Mouse (Mus musculus): Measurements from ENCODE around the gene Tpbpa. TPM values are rescaled to one million over a fixed set of nuclear protein-coding genes. Genes with fewer than 3 reads are reported as not detected.
"Not testable (repeated sequence)": the region's sequence is repeated elsewhere in the genome, so short reads cannot be mapped to it uniquely, and the experiment has no call there.

The Tpbpa gene
- polyA plus RNA-seq (2015; fragmentation: Nextera tagmentation; extraction: Ambion mirVana), result not detected in 2 replicates

DNA sequence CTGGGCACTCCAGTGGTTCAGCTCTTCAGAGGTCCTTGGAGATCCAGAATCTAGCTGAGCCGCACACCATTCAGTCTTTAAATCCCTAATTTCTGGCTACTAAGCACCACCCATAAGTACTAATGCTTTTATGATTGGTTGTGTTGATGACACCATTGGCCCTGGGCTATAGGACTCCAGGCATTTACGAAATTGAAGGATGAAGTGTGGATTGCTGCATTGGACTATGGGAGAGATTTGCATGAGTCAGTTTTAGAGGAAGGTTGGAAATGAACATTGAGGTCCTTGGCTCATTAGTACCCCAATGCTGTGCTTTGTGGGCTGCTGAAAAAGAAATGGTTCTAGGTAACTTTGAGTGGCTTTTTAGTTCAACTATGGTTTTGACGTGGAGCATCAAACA lies at the start of gene Tpbpa:
TSS of gene Tpbpa (minus strand) at position 101 of the 400 bp plus-strand sequence.
- H3K4me2 ChIP-seq (replicated peaks; ENCODE audit: low read depth); H3K4me3 ChIP-seq (ENCODE audit: low read depth, low read length); H3K9me3 ChIP-seq (ENCODE audit: control insufficient read depth); H3K9ac ChIP-seq (ENCODE audit: low read depth, low read length); H3K36me3 ChIP-seq (ENCODE audit: control insufficient read depth, insufficient read depth); H3K27me3 ChIP-seq (replicated peaks; ENCODE audit: control insufficient read depth, insufficient read depth, low read length); H3K27ac ChIP-seq (ENCODE audit: low read depth, low read length); ATAC-seq; H3K4me1 ChIP-seq (replicated peaks; ENCODE audit: control insufficient read depth, insufficient read depth, low read length): not testable (repeated sequence)
- 75% methylated on average over 3 of the region's 3 CpGs for WGBS

DNA sequence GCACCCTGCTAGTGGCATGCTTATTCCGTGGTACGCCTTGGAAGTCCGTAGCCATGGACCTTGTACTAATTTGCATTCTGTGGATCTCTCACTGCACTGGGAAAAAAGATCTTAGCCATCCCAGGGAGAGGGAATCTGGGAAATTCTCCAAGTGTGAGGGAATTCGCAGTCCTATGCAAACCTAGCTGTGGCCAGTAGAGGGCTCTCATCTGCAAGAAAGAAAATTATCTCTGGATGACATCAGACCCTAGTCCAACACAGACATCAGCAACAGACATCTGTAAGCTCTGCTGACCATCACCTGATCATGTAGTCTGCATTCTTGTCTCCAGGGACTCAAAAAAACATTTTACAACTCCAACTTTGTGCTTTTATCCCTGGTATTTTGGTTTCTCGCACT lies 45.1 kb upstream of the Tpbpa start:
- not testable (repeated sequence) for H3K27me3 ChIP-seq (replicated peaks; ENCODE audit: control insufficient read depth, insufficient read depth, low read length); ATAC-seq; H3K4me2 ChIP-seq (replicated peaks; ENCODE audit: low read depth); H3K27ac ChIP-seq (ENCODE audit: low read depth, low read length); H3K36me3 ChIP-seq (ENCODE audit: control insufficient read depth, insufficient read depth); H3K9me3 ChIP-seq (ENCODE audit: control insufficient read depth); H3K4me3 ChIP-seq (ENCODE audit: low read depth, low read length); H3K4me1 ChIP-seq (replicated peaks; ENCODE audit: control insufficient read depth, insufficient read depth, low read length); H3K9ac ChIP-seq (ENCODE audit: low read depth, low read length)
- WGBS, result 74% methylated on average over 5 of the region's 5 CpGs

DNA sequence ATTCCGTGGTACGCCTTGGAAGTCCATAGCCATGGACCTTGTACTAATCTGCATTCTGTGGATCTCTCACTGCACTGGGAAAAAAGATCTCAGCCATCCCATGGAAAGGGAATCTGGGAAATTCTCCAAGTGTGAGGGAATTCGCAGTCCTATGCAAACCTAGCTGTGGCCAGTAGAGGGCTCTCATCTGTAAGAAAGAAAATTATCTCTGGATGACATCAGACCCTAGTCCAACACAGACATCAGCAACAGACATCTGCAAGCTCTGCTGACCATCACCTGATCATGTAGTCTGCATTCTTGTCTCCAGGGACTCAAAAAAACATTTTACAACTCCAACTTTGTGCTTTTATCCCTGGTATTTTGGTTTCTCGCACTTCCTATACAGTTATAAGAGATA lies 30.5 kb upstream of the Tpbpa start:
- H3K9me3 ChIP-seq (ENCODE audit: control insufficient read depth); H3K36me3 ChIP-seq (ENCODE audit: control insufficient read depth, insufficient read depth); H3K27me3 ChIP-seq (replicated peaks; ENCODE audit: control insufficient read depth, insufficient read depth, low read length); H3K27ac ChIP-seq (ENCODE audit: low read depth, low read length); ATAC-seq; H3K4me3 ChIP-seq (ENCODE audit: low read depth, low read length); H3K4me1 ChIP-seq (replicated peaks; ENCODE audit: control insufficient read depth, insufficient read depth, low read length); H3K9ac ChIP-seq (ENCODE audit: low read depth, low read length); H3K4me2 ChIP-seq (replicated peaks; ENCODE audit: low read depth): not testable (repeated sequence)
- WGBS, result 76% methylated on average over 4 of the region's 4 CpGs
- TF ChIP-seq CTCF (IDR thresholded peaks at IDR 0.05; ENCODE audit: low read depth), result 0 out of 2 replicates have a peak, but pooled peaks have one; percentile 5

DNA sequence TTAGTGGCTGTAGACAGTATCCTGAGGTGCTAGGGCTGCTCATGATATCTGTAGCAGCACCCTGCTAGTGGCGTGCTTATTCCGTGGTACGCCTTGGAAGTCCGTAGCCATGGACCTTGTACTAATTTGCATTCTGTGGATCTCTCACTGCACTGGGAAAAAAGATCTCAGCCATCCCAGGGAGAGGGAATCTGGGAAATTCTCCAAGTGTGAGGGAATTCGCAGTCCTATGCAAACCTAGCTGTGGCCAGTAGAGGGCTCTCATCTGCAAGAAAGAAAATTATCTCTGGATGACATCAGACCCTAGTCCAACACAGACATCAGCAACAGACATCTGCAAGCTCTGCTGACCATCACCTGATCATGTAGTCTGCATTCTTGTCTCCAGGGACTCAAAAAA lies 22.2 kb upstream of the Tpbpa start:
- H3K4me2 ChIP-seq (replicated peaks; ENCODE audit: low read depth); H3K27ac ChIP-seq (ENCODE audit: low read depth, low read length); H3K9ac ChIP-seq (ENCODE audit: low read depth, low read length); H3K9me3 ChIP-seq (ENCODE audit: control insufficient read depth); ATAC-seq; H3K4me3 ChIP-seq (ENCODE audit: low read depth, low read length); H3K36me3 ChIP-seq (ENCODE audit: control insufficient read depth, insufficient read depth); H3K4me1 ChIP-seq (replicated peaks; ENCODE audit: control insufficient read depth, insufficient read depth, low read length); H3K27me3 ChIP-seq (replicated peaks; ENCODE audit: control insufficient read depth, insufficient read depth, low read length): not testable (repeated sequence)
- 20% methylated on average over 4 of the region's 5 CpGs for WGBS

DNA sequence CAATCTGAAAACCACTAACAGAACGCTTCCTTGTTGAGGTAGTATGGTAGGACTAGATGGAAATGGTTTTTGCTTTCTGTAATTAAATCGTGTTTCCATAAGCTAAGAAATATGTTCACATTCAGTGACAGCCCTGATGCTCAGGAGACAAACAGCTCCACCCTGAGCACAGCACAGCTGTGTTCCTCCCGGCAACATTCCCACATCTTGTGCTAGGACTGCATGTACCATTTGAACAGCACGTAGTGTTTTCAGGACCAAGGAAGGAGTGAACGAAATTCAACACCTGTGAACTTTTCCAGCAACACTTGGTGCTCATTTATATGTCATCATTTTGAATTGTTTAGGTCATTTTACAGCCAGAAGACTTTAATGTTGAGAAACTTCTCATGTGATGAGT lies 19.9 kb upstream of the Tpbpa start:
- H3K9ac ChIP-seq (ENCODE audit: low read depth, low read length), result no peak overlapping the region
- no peak overlapping the region for H3K27ac ChIP-seq (ENCODE audit: low read depth, low read length)
- 67% methylated on average over 5 of the region's 5 CpGs for WGBS
- no peak overlapping the region for H3K4me2 ChIP-seq (replicated peaks; ENCODE audit: low read depth)
- no peak for ATAC-seq
- no peaks in the 10 kb centered on the region for H3K36me3 ChIP-seq (ENCODE audit: control insufficient read depth, insufficient read depth)
- H3K4me3 ChIP-seq (ENCODE audit: low read depth, low read length), result no peak overlapping the region
- TF ChIP-seq CTCF (IDR thresholded peaks at IDR 0.05; ENCODE audit: low read depth), result no peak
- no peaks in the 10 kb centered on the region for H3K4me1 ChIP-seq (replicated peaks; ENCODE audit: control insufficient read depth, insufficient read depth, low read length)
- H3K27me3 ChIP-seq (replicated peaks; ENCODE audit: control insufficient read depth, insufficient read depth, low read length), result no peaks in the 10 kb centered on the region
- H3K9me3 ChIP-seq (ENCODE audit: control insufficient read depth), result 0 out of 2 replicates have a peak, but pooled peaks cover 2% of the 10 kb centered on the region

DNA sequence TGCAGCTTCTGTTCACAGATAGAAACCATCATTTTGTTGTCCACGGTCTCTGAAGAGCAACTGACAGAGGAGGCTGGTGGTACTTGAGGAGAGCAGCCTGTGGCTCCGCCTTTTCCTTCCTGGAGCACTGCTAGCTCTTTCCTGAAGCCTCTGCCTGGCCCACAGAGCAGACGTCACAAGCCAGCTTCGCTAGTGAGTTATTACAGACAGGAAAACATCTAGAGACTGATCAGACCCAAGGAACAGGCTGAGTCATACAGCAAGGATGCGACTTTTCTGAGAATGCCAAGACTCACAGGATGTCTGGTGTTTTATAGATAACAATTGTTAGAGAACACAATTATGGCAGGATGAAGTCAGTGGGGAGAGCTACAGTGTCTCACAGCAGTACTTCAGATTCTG lies 5.3 kb downstream of the Tpbpa start, which contains the start of the genes Gm49391 and Ctla2a:
TSS of gene Gm49391 (minus strand) at position 72 of the 402 bp plus-strand sequence.
TSS of gene Ctla2a (minus strand) at position 126 of the 402 bp plus-strand sequence.
- TF ChIP-seq CTCF (IDR thresholded peaks at IDR 0.05; ENCODE audit: low read depth), result no peak
- WGBS, result 46% methylated on average over 5 of the region's 5 CpGs
- Histone ChIP-seq H3K4me1 (replicated peaks; ENCODE audit: control insufficient read depth, insufficient read depth, low read length) (no peaks in the 10 kb centered on the region), H3K27ac (ENCODE audit: low read depth, low read length) (no peak within 1 kb of the TSS), H3K36me3 (ENCODE audit: control insufficient read depth, insufficient read depth) (no peaks in the 10 kb centered on the region), H3K27me3 (replicated peaks; ENCODE audit: control insufficient read depth, insufficient read depth, low read length) (no peaks in the 10 kb centered on the region), H3K4me3 (ENCODE audit: low read depth, low read length) (no peak within 1 kb of the TSS), H3K9me3 (ENCODE audit: control insufficient read depth) (no peaks in the 10 kb centered on the region), H3K9ac (ENCODE audit: low read depth, low read length) (no peak within 1 kb of the TSS), H3K4me2 (replicated peaks; ENCODE audit: low read depth) (no peak within 1 kb of the TSS)
- ATAC-seq, result no peak

DNA sequence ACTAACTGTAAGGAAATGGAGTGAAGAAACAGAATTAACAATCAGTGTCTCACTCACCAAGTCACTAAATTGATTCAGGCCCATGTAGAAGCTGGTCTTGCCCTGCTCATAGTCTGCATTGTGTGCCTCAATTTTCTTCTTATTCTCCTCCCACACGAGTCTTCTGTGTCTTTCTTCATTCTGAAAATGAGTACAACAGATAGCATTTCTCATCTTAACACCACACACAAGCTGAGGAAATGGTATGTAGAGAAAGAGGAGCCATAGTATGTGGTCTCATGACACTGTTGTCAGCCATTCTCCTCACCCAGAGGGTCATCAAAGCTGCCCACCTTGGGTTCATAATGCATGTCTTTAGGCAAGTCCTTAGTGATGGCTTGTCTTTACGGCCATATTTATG lies 6.3 kb downstream of the Tpbpa start, which contains the start of gene Gm49393:
TSS of gene Gm49393 (minus strand) at position 101 of the 400 bp plus-strand sequence.
- H3K27me3 ChIP-seq (replicated peaks; ENCODE audit: control insufficient read depth, insufficient read depth, low read length); ATAC-seq; H3K9me3 ChIP-seq (ENCODE audit: control insufficient read depth); H3K4me2 ChIP-seq (replicated peaks; ENCODE audit: low read depth); H3K36me3 ChIP-seq (ENCODE audit: control insufficient read depth, insufficient read depth); H3K4me1 ChIP-seq (replicated peaks; ENCODE audit: control insufficient read depth, insufficient read depth, low read length); H3K9ac ChIP-seq (ENCODE audit: low read depth, low read length); H3K27ac ChIP-seq (ENCODE audit: low read depth, low read length); H3K4me3 ChIP-seq (ENCODE audit: low read depth, low read length): not testable (repeated sequence)
- WGBS, result 74% methylated on average over 2 of the region's 2 CpGs

DNA sequence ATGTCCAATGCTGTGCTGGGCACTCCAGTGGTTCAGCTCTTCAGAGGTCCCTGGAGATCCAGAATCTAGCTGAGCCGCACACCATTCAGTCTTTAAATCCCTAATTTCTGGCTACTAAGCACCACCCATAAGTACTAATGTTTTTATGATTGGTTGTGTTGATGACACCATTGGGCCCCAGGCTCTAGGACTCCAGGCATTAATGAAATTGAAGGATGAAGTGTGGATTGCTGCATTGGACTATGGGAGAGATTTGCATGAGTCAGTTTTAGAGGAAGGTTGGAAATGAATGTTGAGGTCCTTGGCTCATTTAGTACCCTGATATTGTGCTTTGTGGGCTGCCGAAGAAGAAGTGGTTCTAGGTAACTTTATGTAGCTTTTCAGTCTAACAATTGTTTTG lies 37.0 kb downstream of the Tpbpa start, which contains the start of gene Tpbpb:
TSS of gene Tpbpb (minus strand) at position 101 of the 400 bp plus-strand sequence.
- H3K9me3 ChIP-seq (ENCODE audit: control insufficient read depth), result not testable (repeated sequence)

More for the DNA sequence above, 37.0 kb downstream of the Tpbpa start, which contains the start of gene Tpbpb:
- H3K9ac ChIP-seq (ENCODE audit: low read depth, low read length); H3K4me2 ChIP-seq (replicated peaks; ENCODE audit: low read depth); H3K27me3 ChIP-seq (replicated peaks; ENCODE audit: control insufficient read depth, insufficient read depth, low read length); H3K4me3 ChIP-seq (ENCODE audit: low read depth, low read length); H3K36me3 ChIP-seq (ENCODE audit: control insufficient read depth, insufficient read depth); H3K27ac ChIP-seq (ENCODE audit: low read depth, low read length); ATAC-seq; H3K4me1 ChIP-seq (replicated peaks; ENCODE audit: control insufficient read depth, insufficient read depth, low read length): not testable (repeated sequence)
- 88% methylated on average over 2 of the region's 2 CpGs for WGBS

All from intestine, postnatal 0 days (tissue).